Mouse (Mus musculus) hindbrain, embryonic 10.5 days (tissue): ENCODE data around the gene Zmynd10. TPM values are rescaled to one million over a fixed set of nuclear protein-coding genes. Genes with fewer than 3 reads are reported as not detected.
"Not testable (repeated sequence)": the region's sequence is repeated elsewhere in the genome, so short reads cannot be mapped to it uniquely, and the experiment has no call there.

Experiments
- DNase-seq: peaks from one replicate; pipeline ENCODE4 v3.0.0-alpha.2; 2017; ENCODE audit warnings: low spot score
- H3K27ac ChIP-seq: fragments of 300-500 bp; sonication (generic); 2 replicates; pipeline ENCODE4 v1.5.1; 2016; ENCODE audit warnings: mild to moderate bottlenecking, moderate library complexity
- H3K27me3 ChIP-seq: fragments of 300-500 bp; sonication (generic); 2 replicates; pipeline ENCODE4 v1.6.1; 2016; ENCODE audit warnings: mild to moderate bottlenecking; ENCODE audit not compliant: poor library complexity, insufficient read depth, severe bottlenecking
- H3K36me3 ChIP-seq: fragments of 300-500 bp; sonication (generic); 2 replicates; pipeline ENCODE4 v1.6.1; 2016; ENCODE audit warnings: mild to moderate bottlenecking, moderate library complexity
- H3K4me1 ChIP-seq: fragments of 300-500 bp; sonication (generic); replicated peaks from 2 replicates; pipeline ENCODE4 v1.6.1; 2016; ENCODE audit warnings: mild to moderate bottlenecking
- H3K4me3 ChIP-seq: fragments of 300-500 bp; sonication (generic); 2 replicates; pipeline ENCODE4 v1.5.1; 2016; ENCODE audit warnings: mild to moderate bottlenecking, moderate library complexity
- H3K9me3 ChIP-seq: fragments of 300-500 bp; sonication (generic); 2 replicates; pipeline ENCODE4 v1.6.1; 2016; ENCODE audit warnings: mild to moderate bottlenecking, moderate library complexity
- WGBS: fragments of 180-500 bp; shearing (Covaris S2); methylation state at CpG from one replicate; pipeline ENCODE4 v1.1.7; 2016; 5-methylcytosine and 5-hydroxymethylcytosine counted together
- polyA plus RNA-seq: library from polyadenylated mRNA; unstranded; fragments of >200 nt; fragmentation: Nextera tagmentation; extraction: Ambion mirVana; gene quantifications from 2 replicates; pipeline ENCODE4 v1.2.1, GENCODE M21; 2016

Gene Zmynd10
- polyA plus RNA-seq, 1 experiment from 2014 or later = 4.7 TPM

GRCm38 (mm10) chr9:107568331-107569261 lies 21.5 kb downstream of the Zmynd10 start:
- H3K4me3 ChIP-seq = peak overlapping the region; percentile 84
- no peaks in the 10 kb centered on the region for H3K27me3 ChIP-seq
- no peaks in the 10 kb centered on the region; the same call in 1 of the 2 replicates for H3K9me3 ChIP-seq
- peaks cover 80% of the 10 kb centered on the region for H3K4me1 ChIP-seq
- peak; percentile 90 for DNase-seq
- H3K27ac ChIP-seq = peak overlapping the region; percentile 98
- under 1% methylated on average over 41 of the region's 41 CpGs for WGBS
- H3K36me3 ChIP-seq = peaks cover 62% of the 10 kb centered on the region

- peaks cover 65% of the 10 kb centered on the region for H3K36me3 ChIP-seq
Measured at GRCm38 (mm10) chr9:107569270-107569669, 22.2 kb downstream of the Zmynd10 start.

GRCm38 (mm10) chr9:107570016-107570415 lies 22.9 kb downstream of the Zmynd10 start:
- DNase-seq = no peak

More at GRCm38 (mm10) chr9:107569270-107569669, 22.2 kb downstream of the Zmynd10 start:
- Histone ChIP-seq H3K4me1 (peaks cover 73% of the 10 kb centered on the region), H3K27ac (peak overlapping the region; percentile 98), H3K9me3 (no peaks in the 10 kb centered on the region; the same call in 1 of the 2 replicates), H3K27me3 (no peaks in the 10 kb centered on the region), H3K4me3 (peak overlapping the region; percentile 84)
- under 1% methylated on average over 23 of the region's 23 CpGs for WGBS
- no peak for DNase-seq

GRCm38 (mm10) chr9:107570845-107571244 lies 23.7 kb downstream of the Zmynd10 start:
- Histone ChIP-seq H3K27me3 (no peaks in the 10 kb centered on the region), H3K9me3 (no peaks in the 10 kb centered on the region; the same call in 1 of the 2 replicates), H3K4me1 (peaks cover 66% of the 10 kb centered on the region), H3K4me3 (peak overlapping the region; percentile 84), H3K27ac (no peak overlapping the region; the same call in 1 of the 2 replicates), H3K36me3 (peaks cover 57% of the 10 kb centered on the region)
- no peak for DNase-seq
- 93% methylated on average over 21 of the region's 21 CpGs for WGBS

More at GRCm38 (mm10) chr9:107570016-107570415, 22.9 kb downstream of the Zmynd10 start:
- Histone ChIP-seq H3K27ac (peak overlapping the region; percentile 98), H3K27me3 (no peaks in the 10 kb centered on the region), H3K9me3 (no peaks in the 10 kb centered on the region; the same call in 1 of the 2 replicates), H3K36me3 (peaks cover 65% of the 10 kb centered on the region), H3K4me3 (peak overlapping the region; percentile 84), H3K4me1 (peaks cover 67% of the 10 kb centered on the region)
- 63% methylated on average over 13 of the region's 13 CpGs for WGBS

- no peaks in the 10 kb centered on the region; the same call in 1 of the 2 replicates for H3K9me3 ChIP-seq
- no peaks in the 10 kb centered on the region for H3K27me3 ChIP-seq
- WGBS = 94% methylated on average over 22 of the region's 22 CpGs
- peaks cover 50% of the 10 kb centered on the region for H3K36me3 ChIP-seq
- peak overlapping the region; percentile 53; the same call in 1 of the 2 replicates for H3K27ac ChIP-seq
- H3K4me1 ChIP-seq = peaks cover 66% of the 10 kb centered on the region
- H3K4me3 ChIP-seq = peak overlapping the region; percentile 84
- DNase-seq = no peak
Measured at GRCm38 (mm10) chr9:107571534-107572326, 24.6 kb downstream of the Zmynd10 start.

- H3K36me3 ChIP-seq = peaks cover 50% of the 10 kb centered on the region
- no peak for DNase-seq
- 98% methylated on average over 2 of the region's 2 CpGs for WGBS
- 0 out of 2 replicates have a peak overlapping the region, but pooled peaks have one; percentile 42 for H3K27ac ChIP-seq
- H3K9me3 ChIP-seq = no peaks in the 10 kb centered on the region; the same call in 1 of the 2 replicates
- H3K4me3 ChIP-seq = peak overlapping the region; percentile 16
- no peaks in the 10 kb centered on the region for H3K27me3 ChIP-seq
- peaks cover 66% of the 10 kb centered on the region for H3K4me1 ChIP-seq
Measured at GRCm38 (mm10) chr9:107572327-107572662, 25.2 kb downstream of the Zmynd10 start.

- not testable (repeated sequence) for H3K9me3 ChIP-seq, DNase-seq, H3K4me3 ChIP-seq, H3K27me3 ChIP-seq, H3K27ac ChIP-seq
- Histone ChIP-seq H3K4me1 (peaks cover 65% of the 10 kb centered on the region), H3K36me3 (peaks cover 50% of the 10 kb centered on the region)
- WGBS = 84% methylated on average over 6 of the region's 6 CpGs
Measured at GRCm38 (mm10) chr9:107573774-107574173, 26.7 kb downstream of the Zmynd10 start.

- H3K36me3 ChIP-seq = peaks cover 46% of the 10 kb centered on the region
- peak overlapping the region; percentile 86; the same call in 1 of the 2 replicates for H3K27ac ChIP-seq
- 86% methylated on average over 14 of the region's 14 CpGs for WGBS
- H3K9me3 ChIP-seq = no peaks in the 10 kb centered on the region; the same call in 1 of the 2 replicates
- DNase-seq = no peak
- no peaks in the 10 kb centered on the region for H3K27me3 ChIP-seq
- H3K4me3 ChIP-seq = no peak overlapping the region
- peaks cover 71% of the 10 kb centered on the region for H3K4me1 ChIP-seq
Measured at GRCm38 (mm10) chr9:107575579-107576356, 28.7 kb downstream of the Zmynd10 start.

- H3K36me3 ChIP-seq = peaks cover 38% of the 10 kb centered on the region
- peak within 1 kb of the TSS; percentile 52 for H3K4me3 ChIP-seq
- no peaks in the 10 kb centered on the region for H3K27me3 ChIP-seq
- H3K27ac ChIP-seq = peak within 1 kb of the TSS; percentile 86
- peak; percentile 89 for DNase-seq
- 25% methylated on average over 16 of the region's 16 CpGs for WGBS
- H3K4me1 ChIP-seq = peaks cover 71% of the 10 kb centered on the region
- H3K9me3 ChIP-seq = no peaks in the 10 kb centered on the region; the same call in 1 of the 2 replicates
Measured at GRCm38 (mm10) chr9:107576357-107577107, 29.4 kb downstream of the Zmynd10 start, which contains the start of gene Hyal1. Gene Hyal1 (plus strand): TSS chr9:107576927.

GRCm38 (mm10) chr9:107577871-107578270 lies 30.8 kb downstream of the Zmynd10 start:
- 92% methylated on average over 10 of the region's 10 CpGs for WGBS
- Histone ChIP-seq H3K27ac (no peak overlapping the region), H3K9me3 (no peaks in the 10 kb centered on the region; the same call in 1 of the 2 replicates), H3K36me3 (peaks cover 30% of the 10 kb centered on the region), H3K4me1 (peaks cover 74% of the 10 kb centered on the region), H3K4me3 (0 out of 2 replicates have a peak overlapping the region, but pooled peaks have one; percentile 52), H3K27me3 (no peaks in the 10 kb centered on the region)
- DNase-seq = no peak

GRCm38 (mm10) chr9:107578587-107578986 lies 31.5 kb downstream of the Zmynd10 start, which contains the start of gene Naa80:
Gene Naa80 (plus strand): TSS chr9:107578887.
- Histone ChIP-seq H3K4me3 (0 out of 2 replicates have a peak within 1 kb of the TSS, but pooled peaks have one; percentile 70), H3K4me1 (peaks cover 78% of the 10 kb centered on the region), H3K9me3 (no peaks in the 10 kb centered on the region; the same call in 1 of the 2 replicates), H3K36me3 (peaks cover 30% of the 10 kb centered on the region), H3K27me3 (no peaks in the 10 kb centered on the region), H3K27ac (peak within 1 kb of the TSS; percentile 93; the same call in 1 of the 2 replicates)
- 88% methylated on average over 3 of the region's 3 CpGs for WGBS
- DNase-seq = no peak
